Mouse (Mus musculus) urinary bladder, adult 18-20 months (tissue): ENCODE measurements around the gene Cela3a.
"Not testable (repeated sequence)": the region's sequence is repeated elsewhere in the genome, so short reads cannot be mapped to it uniquely, and the experiment has no call there.

Experiments
- DNase-seq, 2 experiments: peaks; one replicate each; pipeline ENCODE4 v3.0.0; 2022; ENCODE audit warnings: low spot score in 2 of 2, mixed read lengths in 2 of 2

Gene Cela3a

GRCm38 (mm10) chr4:137409691-137410090, at the start of gene Cela3a:
TSS of gene Cela3a (minus strand) at chr4:137409791.
- no peak for DNase-seq

- DNase-seq: no peak
Observed at GRCm38 (mm10) chr4:137458861-137459260, 49.3 kb upstream of the Cela3a start.

DNA sequence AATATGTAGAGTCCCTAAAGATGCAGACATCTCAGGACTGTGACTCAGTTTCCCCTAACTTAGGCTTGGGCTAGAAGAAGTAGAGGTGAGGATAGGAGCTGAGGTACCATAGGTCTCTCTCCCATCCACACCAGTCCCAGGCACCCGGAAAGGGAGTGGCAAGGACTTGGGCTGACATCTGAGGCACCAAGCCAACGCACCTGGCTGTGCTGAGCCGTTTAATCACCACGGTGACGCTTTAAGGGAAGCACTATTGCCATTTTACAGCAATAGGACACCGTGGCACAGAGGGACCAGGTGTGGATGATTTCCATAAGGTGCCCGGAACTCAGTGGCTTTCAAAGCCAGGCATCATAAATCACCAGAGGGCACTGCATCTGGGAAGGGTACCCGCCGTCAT, 48.7 kb upstream of the Cela3a start:
- DNase-seq: no peak

DNA sequence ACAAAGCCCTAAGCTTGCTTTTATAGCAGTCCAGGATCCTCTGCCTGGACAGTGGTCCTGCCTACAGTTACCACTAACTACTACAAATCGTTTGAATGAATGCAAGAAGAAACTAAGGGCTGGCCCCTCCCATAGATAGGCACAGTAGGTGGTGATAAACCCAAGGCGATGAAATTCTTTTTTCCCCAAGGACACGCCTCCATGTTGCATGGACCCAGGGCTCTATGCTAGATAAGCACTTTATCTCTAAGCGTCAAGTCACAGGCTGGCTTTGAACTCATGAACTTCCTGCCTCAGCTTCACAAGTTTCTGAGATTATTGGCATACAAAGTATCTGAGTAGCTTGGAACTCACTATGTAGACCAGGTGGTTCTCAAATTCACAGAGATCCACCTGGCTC, 47.7 kb upstream of the Cela3a start:
- DNase-seq: no peak

DNA sequence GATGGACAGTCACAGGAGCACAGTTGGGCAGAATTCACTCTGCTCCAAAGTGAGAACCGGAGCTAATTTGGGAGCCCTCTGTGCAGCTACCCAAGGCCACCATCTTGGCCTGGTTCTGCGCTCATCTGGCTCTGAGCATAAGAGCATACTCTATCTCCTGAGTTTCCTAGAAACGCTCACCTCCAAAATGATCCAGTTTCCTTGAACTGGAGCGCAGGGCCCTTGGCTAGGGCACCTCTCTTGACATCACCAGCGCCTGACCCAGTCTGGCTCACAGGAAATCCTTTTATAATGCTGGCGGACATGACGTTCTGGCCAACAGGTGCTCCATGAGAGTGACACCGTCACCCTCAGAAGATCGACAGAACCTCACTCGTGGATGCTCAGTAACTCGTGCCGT, 47.0 kb upstream of the Cela3a start:
- no peak for DNase-seq

- DNase-seq: no peak
Observed at GRCm38 (mm10) chr4:137454582-137454981, 45.0 kb upstream of the Cela3a start.

DNA sequence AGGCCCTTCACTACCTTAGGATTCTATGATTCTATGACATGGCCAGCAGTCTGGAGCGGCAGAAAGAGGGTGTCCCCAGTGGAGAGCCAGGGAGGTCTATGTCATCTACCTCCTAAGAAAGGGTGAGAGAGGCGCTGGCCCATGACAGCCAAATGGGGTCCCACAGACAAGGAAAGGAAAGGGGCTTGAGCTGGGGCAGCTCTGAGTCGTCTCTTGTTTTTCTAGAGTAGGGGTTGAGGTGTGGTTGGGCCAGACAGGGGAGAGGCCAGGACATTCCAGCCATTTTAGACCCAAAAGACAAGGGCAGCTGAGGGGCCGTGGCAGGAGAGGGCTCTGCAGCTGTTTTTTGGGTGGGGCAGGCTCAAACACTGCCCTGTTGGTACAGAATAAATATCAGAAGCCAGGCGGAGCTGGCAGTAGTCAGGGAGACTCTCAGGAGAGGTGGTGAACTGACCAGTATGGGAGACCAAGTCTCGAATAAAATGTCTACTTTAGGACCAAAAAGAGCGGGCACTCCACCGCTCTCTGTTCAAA, 43.7 kb upstream of the Cela3a start, which contains the start of gene 1700013G24Rik:
TSS of gene 1700013G24Rik (plus strand) at position 51 of the 534 bp plus-strand sequence.
- no peak for DNase-seq

DNA sequence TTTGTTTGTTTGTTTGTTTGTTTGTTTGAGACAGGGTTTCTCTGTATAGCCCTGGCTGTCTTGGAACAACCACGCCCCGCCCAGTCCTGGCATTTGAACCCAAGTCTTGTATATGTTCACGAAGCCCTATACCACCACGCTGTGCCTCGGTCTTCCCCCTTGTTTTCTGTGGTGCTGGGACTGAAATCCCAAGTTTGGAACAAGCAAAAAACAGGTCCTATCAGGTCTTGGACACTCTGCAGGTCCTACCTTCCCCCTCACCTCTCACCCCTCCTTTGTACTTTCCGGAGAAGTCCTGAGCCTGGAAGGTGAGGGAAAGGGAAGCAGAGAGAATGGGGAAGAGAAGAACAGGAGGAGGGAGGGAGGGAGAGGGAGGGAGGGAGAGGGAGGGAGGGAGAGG, 42.6 kb upstream of the Cela3a start:
- DNase-seq: no peak

- no peak for DNase-seq
Observed at GRCm38 (mm10) chr4:137449715-137450114, 40.1 kb upstream of the Cela3a start.

- DNase-seq: no peak
Observed at GRCm38 (mm10) chr4:137449132-137449531, 39.5 kb upstream of the Cela3a start.

- no peak for DNase-seq
Observed at GRCm38 (mm10) chr4:137448641-137449040, 39.0 kb upstream of the Cela3a start.

DNA sequence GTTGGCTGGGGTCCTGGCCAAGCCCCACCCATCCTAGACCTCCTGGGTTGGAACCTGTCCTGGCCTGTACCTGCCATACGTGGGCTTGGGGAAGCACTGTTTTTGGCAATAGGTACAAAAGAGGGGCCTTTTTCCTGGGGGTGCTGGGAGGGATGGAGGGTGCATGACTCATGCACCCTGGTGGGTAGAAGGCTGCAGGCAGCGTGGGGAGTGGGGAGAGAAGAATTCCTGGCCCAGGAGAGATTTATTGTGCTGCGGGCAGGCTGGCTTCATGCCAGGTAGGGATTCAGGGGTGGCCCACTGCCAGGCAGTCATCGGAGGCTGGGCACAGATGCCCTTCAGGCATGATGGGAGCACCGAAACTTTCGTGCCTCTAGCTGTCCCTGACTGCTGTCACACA, 38.6 kb upstream of the Cela3a start:
- no peak for DNase-seq

GRCm38 (mm10) chr4:137447363-137448196, 38.0 kb upstream of the Cela3a start:
- DNase-seq: no peak

- DNase-seq: no peak
Observed at GRCm38 (mm10) chr4:137445881-137446280, 36.3 kb upstream of the Cela3a start.

GRCm38 (mm10) chr4:137443625-137444024, 34.0 kb upstream of the Cela3a start:
- peak; percentile 44 to 69 for DNase-seq

DNA sequence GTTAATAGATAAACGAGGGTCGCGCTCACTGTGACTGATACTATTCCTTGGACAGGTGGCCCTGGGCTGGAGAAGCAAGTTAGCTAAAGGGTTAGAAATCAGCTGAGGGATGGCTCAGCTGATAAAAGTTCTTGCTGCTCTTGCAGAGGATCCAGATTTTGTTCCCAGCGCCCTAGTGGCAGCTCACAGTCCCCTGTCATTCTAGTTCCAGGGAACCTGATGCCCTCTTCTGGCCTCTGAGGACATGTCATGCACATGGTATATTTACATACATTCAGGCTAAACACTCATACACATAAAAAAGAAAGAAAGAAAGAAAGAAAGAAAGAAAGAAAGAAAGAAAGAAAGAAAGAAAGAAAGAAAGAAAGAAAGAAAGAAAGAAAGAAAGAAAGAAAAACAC, 31.7 kb upstream of the Cela3a start:
- DNase-seq: no peak

DNA sequence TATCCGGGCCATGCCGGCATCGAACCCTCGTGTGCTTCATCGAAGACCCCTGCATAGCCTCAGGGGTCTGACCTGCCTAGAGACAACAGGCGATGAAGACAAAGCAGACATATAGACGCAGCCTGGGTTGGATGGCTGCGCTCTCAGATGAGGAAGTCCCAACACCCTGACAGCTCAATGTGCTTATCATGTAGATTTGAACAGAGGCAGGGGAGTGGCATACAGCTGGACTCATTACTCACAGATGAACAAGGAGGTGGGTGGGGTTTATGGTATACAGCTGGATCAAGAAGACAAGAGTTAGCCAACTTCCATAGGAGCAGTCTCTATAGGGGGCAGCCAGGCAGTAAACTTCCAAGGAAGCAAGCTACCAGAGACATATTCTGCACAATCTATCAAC, 29.3 kb upstream of the Cela3a start:
- no peak for DNase-seq

- no peak for DNase-seq
Observed at GRCm38 (mm10) chr4:137436979-137437669, 27.5 kb upstream of the Cela3a start.

DNA sequence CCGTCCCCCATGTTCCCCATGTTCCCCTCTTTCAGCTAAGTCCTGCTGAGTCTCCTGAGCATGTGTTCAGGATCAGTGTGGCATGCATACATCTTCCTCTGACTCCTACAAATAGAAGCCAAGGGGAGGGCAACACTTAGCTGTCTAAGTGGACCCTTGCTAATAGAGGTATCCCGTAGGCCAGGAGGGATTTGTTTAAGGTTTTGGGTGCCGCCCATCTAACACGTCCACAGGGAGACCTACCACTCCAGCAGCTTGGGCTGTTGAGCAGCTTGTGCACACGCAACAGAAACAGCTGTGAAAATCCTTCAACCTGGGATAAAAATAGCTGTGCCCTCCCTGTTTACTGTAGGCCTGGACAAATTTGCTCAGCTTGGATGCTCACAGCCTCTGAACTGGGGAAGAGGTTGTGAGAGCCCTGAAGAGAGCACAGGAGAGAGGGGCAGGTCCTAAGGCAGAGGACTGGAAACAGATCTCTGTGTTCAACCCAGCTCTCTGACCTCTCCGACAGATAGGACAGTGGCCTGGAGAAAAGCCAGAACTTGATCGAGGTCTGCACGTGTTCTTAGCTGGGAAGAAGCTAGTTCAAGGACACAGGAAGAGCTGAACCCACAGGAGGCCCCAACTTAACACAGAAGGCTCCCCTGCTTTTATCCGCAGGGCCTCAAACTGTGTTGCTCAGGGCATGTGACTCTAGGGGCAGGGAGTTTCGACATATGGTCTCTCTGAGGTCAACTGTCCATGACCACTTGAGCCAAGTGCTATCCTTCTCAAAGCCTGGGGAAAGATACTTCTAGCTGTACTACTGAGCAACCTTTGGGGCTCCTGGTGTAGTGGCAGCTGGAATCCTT, 23.3 kb upstream of the Cela3a start:
- DNase-seq: not testable (repeated sequence)

DNA sequence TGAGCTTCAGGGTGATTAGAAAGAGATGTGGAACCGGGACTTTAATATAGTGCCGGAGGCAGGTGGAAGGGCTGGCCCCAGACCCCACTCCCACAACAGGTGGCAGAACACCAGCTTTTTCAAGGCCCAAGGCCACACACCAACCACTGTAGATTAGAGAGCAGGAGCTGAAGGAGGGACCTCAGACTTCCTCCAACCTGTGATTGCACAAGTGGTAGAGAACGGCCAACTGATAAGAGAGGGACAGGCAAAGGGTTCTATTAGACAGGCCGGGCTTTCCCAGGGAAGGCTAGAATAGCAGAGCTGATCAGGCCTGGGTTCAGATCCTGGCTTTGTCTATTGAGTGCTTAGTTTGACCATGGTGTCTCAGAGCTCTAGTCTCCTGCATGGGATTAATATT, 20.9 kb upstream of the Cela3a start, which contains the start of gene Cela3b:
TSS of gene Cela3b (minus strand) at position 39 of the 400 bp plus-strand sequence.
- DNase-seq: no peak

GRCm38 (mm10) chr4:137417712-137418564, 8.3 kb upstream of the Cela3a start:
- DNase-seq: no peak
